Mouse (Mus musculus) adrenal gland, postnatal 25 days (tissue): ENCODE measurements at regions not wholly inside any gene's neighbourhood (a gene's known extent, or its start where the extent isn't known, plus 50 kb on each side); places are given as distances from the start of the nearest gene placed in this dataset.

Source experiments
- DNase-seq: peaks from one replicate; pipeline ENCODE4 v3.0.0; 2021; ENCODE audit warnings: mixed read lengths

GRCm38 (mm10) chr12:10266201-10266600 is 103.6 kb upstream of the Nt5c1b start:
- no peak for DNase-seq

GRCm38 (mm10) chr12:10272038-10272437 is 97.7 kb upstream of the Nt5c1b start:
- no peak for DNase-seq

- no peak for DNase-seq
Measured at GRCm38 (mm10) chr12:10275226-10275625, 94.5 kb upstream of the Nt5c1b start.

GRCm38 (mm10) chr12:10292646-10293045 is 77.1 kb upstream of the Nt5c1b start:
- DNase-seq, result no peak

GRCm38 (mm10) chr12:10305970-10306369 is 63.8 kb upstream of the Nt5c1b start:
- DNase-seq, result no peak
